Mouse (Mus musculus): ENCODE results near the gene Wdr66. TPM values are rescaled to one million over a fixed set of nuclear protein-coding genes. Genes with fewer than 3 reads are reported as not detected.

Wdr66 gene
- total and polyA plus RNA-seq, 3 experiments: 1.4 to 3.6 TPM; not detected in 1

DNA sequence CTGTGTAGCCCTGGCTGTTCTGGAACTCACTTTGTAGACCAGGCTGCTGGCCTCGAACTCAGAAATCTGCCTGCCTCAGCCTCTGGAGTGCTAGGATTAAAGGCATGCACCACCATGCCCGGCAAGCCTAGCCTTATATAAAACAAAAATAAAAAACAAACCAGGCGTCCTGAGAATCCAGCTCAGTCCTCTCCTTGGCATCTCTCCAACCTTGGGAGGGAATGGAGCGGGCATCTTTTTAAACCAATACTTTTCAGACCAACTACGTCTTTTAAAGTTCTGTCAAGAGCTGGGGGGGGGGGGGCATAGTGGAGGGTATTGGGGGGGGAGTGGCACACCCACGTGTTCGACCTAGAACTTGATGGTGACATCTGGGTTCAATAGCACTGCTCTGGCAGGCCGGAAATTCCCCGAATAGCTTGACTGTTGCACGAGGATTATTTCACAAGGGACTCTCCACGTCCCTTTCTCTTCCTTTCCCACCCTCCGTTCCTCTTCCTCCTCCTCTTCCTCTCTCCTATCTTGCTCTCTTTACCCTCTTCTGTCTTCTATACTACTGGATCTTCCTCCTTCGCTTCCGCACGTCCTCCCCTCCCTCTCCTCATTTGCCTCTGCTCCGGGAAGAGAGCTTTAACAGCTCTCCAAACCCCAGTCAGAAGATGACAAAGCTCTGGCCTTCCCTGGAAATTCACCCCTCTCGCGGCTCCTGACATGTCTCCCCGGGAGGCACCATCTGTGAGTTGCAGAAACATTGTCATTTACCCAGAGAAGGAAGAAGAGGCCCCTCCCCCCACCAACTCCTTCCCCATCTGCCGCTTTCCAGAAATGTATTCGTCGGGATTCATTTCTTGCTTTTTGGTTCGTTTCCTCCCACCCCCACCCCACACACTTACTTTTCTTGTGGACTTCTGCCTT lies 5.2 kb downstream of the Wdr66 start:
- H3K4me3 ChIP-seq (ENCODE audit: control insufficient read depth in 1 of 2, insufficient read depth in 1 of 2, low read depth in 2 of 2, low read length in 2 of 2): no peak overlapping the region
- H3K4me1 ChIP-seq (ENCODE audit: control insufficient read depth in 1 of 2, insufficient read depth in 2 of 2, low read length in 2 of 2): peaks cover 0 to 8% of the 10 kb centered on the region in 2 experiments; a peak in 3 of 4 replicates
- no peak overlapping the region for H3K27ac ChIP-seq (ENCODE audit: control insufficient read depth, low read depth, low read length)
- no peak for DNase-seq (ENCODE audit: low read depth, low spot score)
- no peaks in the 10 kb centered on the region for H3K27me3 ChIP-seq (ENCODE audit: control insufficient read depth in 1 of 2, insufficient read depth in 2 of 2, low read length in 2 of 2)
- no peaks in the 10 kb centered on the region for H3K79me2 ChIP-seq (ENCODE audit: control insufficient read depth, insufficient read depth, low read length, poor library complexity)
- no peak overlapping the region for H3K9ac ChIP-seq (ENCODE audit: control insufficient read depth, low read depth, low read length, poor library complexity, severe bottlenecking)
- H3K9me3 ChIP-seq (replicated peaks; ENCODE audit: insufficient read depth, low read length): no peaks in the 10 kb centered on the region
- TF ChIP-seq ETS1 (IDR thresholded peaks at IDR 0.05; ENCODE audit: low read depth, low read length) (no peak), CHD1 (IDR thresholded peaks at IDR 0.05; ENCODE audit: low read depth, low read length) (no peak), TBP (IDR thresholded peaks at IDR 0.05; ENCODE audit: low read depth, low read length) (no peak), MXI1 (IDR thresholded peaks at IDR 0.05; ENCODE audit: low read depth, low read length) (no peak), GABPA (IDR thresholded peaks at IDR 0.05; ENCODE audit: low read depth, low read length) (no peak), CHD2 (IDR thresholded peaks at IDR 0.05; ENCODE audit: low read length) (no peak), MYC (IDR thresholded peaks at IDR 0.05; ENCODE audit: low read depth, low read length) (no peak), SMC3 (IDR thresholded peaks at IDR 0.05; ENCODE audit: low read depth, low read length) (no peak), MYB (IDR thresholded peaks at IDR 0.05; ENCODE audit: low read depth, low read length) (no peak), UBTF (IDR thresholded peaks at IDR 0.05; ENCODE audit: borderline replicate concordance, insufficient read depth, low read depth, low read length) (no peak), RAD21 (IDR thresholded peaks at IDR 0.05; ENCODE audit: low read depth, low read length) (no peak), NRF1 (IDR thresholded peaks at IDR 0.05; ENCODE audit: insufficient read depth, low read depth, low read length, poor library complexity, severe bottlenecking) (no peak)
- H3K36me3 ChIP-seq (ENCODE audit: control insufficient read depth in 1 of 2, insufficient read depth in 2 of 2, low read length in 2 of 2): peaks cover 0 to 6% of the 10 kb centered on the region in 2 experiments; a peak in 2 of 4 replicates

DNA sequence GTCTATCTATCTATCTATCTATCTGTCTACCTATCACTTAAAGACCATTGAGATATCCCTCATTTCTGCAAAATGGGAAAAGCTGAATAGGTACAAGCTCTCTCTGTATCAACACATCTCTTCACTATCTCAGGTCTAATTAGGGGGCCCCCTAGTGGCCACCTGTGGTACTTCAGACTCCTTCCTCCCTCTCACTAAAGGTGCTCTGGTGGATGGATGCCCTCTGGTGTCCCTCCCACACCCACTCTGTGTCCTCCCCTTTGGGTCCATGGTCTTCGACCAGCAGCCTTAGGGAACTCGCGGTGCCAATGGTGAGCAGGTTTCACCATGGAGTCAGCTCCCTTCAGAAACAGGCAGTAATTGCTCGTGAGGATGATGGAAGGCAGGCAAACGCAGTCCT lies 7.1 kb downstream of the Wdr66 start:
- Histone ChIP-seq H3K79me2 (ENCODE audit: control insufficient read depth, insufficient read depth, low read length, poor library complexity) (no peaks in the 10 kb centered on the region), H3K4me3 (ENCODE audit: control insufficient read depth in 1 of 2, insufficient read depth in 1 of 2, low read depth in 2 of 2, low read length in 2 of 2) (no peak overlapping the region), H3K9ac (ENCODE audit: control insufficient read depth, low read depth, low read length, poor library complexity, severe bottlenecking) (no peak overlapping the region), H3K9me3 (replicated peaks; ENCODE audit: insufficient read depth, low read length) (no peaks in the 10 kb centered on the region), H3K36me3 (ENCODE audit: control insufficient read depth in 1 of 2, insufficient read depth in 2 of 2, low read length in 2 of 2) (peaks cover 0 to 6% of the 10 kb centered on the region in 2 experiments; a peak in 2 of 4 replicates), H3K27ac (ENCODE audit: control insufficient read depth, low read depth, low read length) (no peak overlapping the region), H3K27me3 (ENCODE audit: control insufficient read depth in 1 of 2, insufficient read depth in 2 of 2, low read length in 2 of 2) (no peaks in the 10 kb centered on the region), H3K4me1 (ENCODE audit: control insufficient read depth in 1 of 2, insufficient read depth in 2 of 2, low read length in 2 of 2) (peaks cover 0 to 8% of the 10 kb centered on the region in 2 experiments; a peak in 3 of 4 replicates)
- TF ChIP-seq RAD21 (IDR thresholded peaks at IDR 0.05; ENCODE audit: low read depth, low read length) (peak; percentile 32), GATA1 (IDR thresholded peaks at IDR 0.05; ENCODE audit: low read depth, low read length) (0 out of 2 replicates have a peak, but pooled peaks have one; percentile 20), POLR2AphosphoS2 (IDR thresholded peaks at IDR 0.05; ENCODE audit: low read length) (no peak), MYC (IDR thresholded peaks at IDR 0.05; ENCODE audit: low read depth, low read length) (no peak), RCOR1 (IDR thresholded peaks at IDR 0.05; ENCODE audit: low read depth, low read length) (no peak), SMC3 (IDR thresholded peaks at IDR 0.05; ENCODE audit: low read depth, low read length) (peak; percentile 74), CTCF (IDR thresholded peaks at IDR 0.05 in 2 of 3, conservative IDR thresholded peaks at IDR 0.05 in 1 of 3; ENCODE audit: control insufficient read depth in 1 of 3, insufficient read depth in 1 of 3, low read depth in 2 of 3, low read length in 3 of 3, poor library complexity in 1 of 3, severe bottlenecking in 1 of 3) (peak; percentile 73 to 96 (median 87))
- DNase-seq (ENCODE audit: low read depth, low spot score): peak; percentile 56
